Mouse (Mus musculus) MN1 (cell line): ENCODE data around the gene Gm19668.
"Not testable (repeated sequence)": the region's sequence is repeated elsewhere in the genome, so short reads cannot be mapped to it uniquely, and the experiment has no call there.

ENCODE experiments used
- DNase-seq: peaks from one replicate; pipeline ENCODE4 v3.0.0-alpha.2; 2016; ENCODE audit warnings: low spot score

Gene Gm19668

DNA sequence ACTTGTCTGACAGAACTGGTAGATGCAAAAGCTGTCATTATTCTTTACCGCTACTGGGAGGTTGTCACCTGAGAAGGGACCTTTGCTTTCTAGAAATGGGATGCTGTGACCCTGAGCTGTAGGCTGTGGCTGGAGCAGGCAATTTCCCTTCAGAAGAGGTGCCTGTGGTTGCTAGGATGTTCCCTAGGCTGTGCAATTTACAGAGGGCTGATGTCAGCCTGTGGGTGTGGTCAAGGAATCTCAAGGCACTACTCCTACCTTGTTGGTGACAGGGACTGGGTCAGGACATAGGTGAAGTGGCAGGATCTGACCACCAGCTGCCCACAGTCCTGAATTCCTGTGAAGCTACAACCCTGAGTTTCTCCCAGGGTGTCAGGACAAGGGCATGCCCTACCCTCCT lies 29.2 kb downstream of the Gm19668 start:
- no peak for DNase-seq

DNA sequence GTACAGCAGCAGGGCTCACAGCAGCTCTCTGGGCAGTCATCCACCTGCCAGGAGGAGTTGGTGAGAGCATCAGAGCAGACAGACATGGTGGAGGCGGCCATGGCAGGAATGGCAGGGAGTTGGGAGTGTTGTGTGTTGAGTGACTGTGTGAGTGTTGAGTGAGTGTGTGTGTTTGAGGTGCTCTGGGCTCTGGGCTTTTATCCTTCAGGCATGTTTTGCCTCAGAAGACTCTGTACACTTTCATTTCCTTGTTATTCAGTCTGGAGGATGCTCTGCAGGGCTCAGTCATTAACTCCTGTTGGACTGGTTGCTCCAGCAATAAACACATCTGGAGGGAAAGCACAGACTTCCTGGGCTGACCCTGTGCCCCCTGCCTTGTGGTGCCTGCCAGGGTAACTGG lies 39.4 kb downstream of the Gm19668 start, which contains the start of gene Gm3233:
Gm3233 (minus strand) TSS at position 101 of the 400 bp plus-strand sequence.
- DNase-seq: not testable (repeated sequence)

GRCm38 (mm10) chr10:77753448-77753847 lies 45.5 kb downstream of the Gm19668 start:
- no peak for DNase-seq

- not testable (repeated sequence) for DNase-seq
These were observed 46.6 kb downstream of the Gm19668 start for GRCm38 (mm10) chr10:77752312-77752711.

GRCm38 (mm10) chr10:77751254-77751653 lies 47.7 kb downstream of the Gm19668 start, which contains the start of gene Gm9736:
Gene Gm9736 (minus strand): TSS chr10:77751354.
- not testable (repeated sequence) for DNase-seq

DNA sequence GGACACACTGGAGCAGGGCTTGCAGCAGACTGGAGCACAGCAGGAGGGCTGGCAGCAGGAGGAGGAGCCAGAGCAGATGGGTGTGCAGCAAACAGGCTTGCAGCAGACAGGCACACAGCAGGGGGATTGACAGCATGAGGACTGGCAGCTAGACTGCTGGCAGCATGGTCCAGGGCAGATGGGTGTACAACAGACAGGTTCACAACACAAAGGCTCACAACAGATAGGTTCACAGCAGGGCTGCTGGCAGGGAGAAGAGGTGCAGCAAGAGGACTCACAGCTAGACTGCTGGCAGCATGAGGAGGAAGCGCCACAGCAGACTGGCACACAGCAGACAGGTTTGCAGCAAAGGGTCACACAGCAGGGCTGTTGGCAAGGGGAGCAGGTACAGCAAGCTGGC lies 48.2 kb downstream of the Gm19668 start:
- not testable (repeated sequence) for DNase-seq
